Mouse (Mus musculus): ENCODE data around the gene Phactr2. TPM values are rescaled to one million over a fixed set of nuclear protein-coding genes. Genes with fewer than 3 reads are reported as not detected.

Phactr2 gene
- total and polyA plus RNA-seq, 3 experiments, result 0.08 to 0.49 (median 0.31) TPM

- H3K9ac ChIP-seq (ENCODE audit: insufficient read depth, low read depth), result no peak overlapping the region
- H3K79me2 ChIP-seq (replicated peaks; ENCODE audit: control insufficient read depth, extremely low read depth, insufficient read depth, poor library complexity, severe bottlenecking), result no peaks in the 10 kb centered on the region
- no peak for TF ChIP-seq RCOR1 (conservative IDR thresholded peaks at IDR 0.05; ENCODE audit: low read depth, low read length)
- no peak for TF ChIP-seq CHD2 (IDR thresholded peaks at IDR 0.05; ENCODE audit: low read length)
- TF ChIP-seq USF2 (conservative IDR thresholded peaks at IDR 0.05; ENCODE audit: low read depth, low read length), result no peak
- TF ChIP-seq KAT2A (IDR thresholded peaks at IDR 0.05; ENCODE audit: insufficient replicate concordance, low read length), result no peak
- no peak for TF ChIP-seq IRF4 (IDR thresholded peaks at IDR 0.05; ENCODE audit: low read depth, low read length)
- TF ChIP-seq EP300 (IDR thresholded peaks at IDR 0.05; ENCODE audit: low read length), result no peak
- TF ChIP-seq NELFE (IDR thresholded peaks at IDR 0.05; ENCODE audit: low read depth, low read length), result no peak
- TF ChIP-seq JUN (IDR thresholded peaks at IDR 0.05; ENCODE audit: insufficient read depth, low read depth, low read length), result no peak
- TF ChIP-seq HCFC1 (IDR thresholded peaks at IDR 0.05; ENCODE audit: low read depth, low read length), result no peak
- no peak for TF ChIP-seq PAX5 (IDR thresholded peaks at IDR 0.05; ENCODE audit: low read length)
- no peak for TF ChIP-seq SIN3A (IDR thresholded peaks at IDR 0.05; ENCODE audit: low read length)
- no peak for TF ChIP-seq ZMIZ1 (IDR thresholded peaks at IDR 0.05; ENCODE audit: low read depth, low read length)
Observed at GRCm38 (mm10) chr10:13274699-13275098, 199.5 kb downstream of the Phactr2 start.

GRCm38 (mm10) chr10:13273756-13274155 is 200.5 kb downstream of the Phactr2 start:
- peak; percentile 6 for DNase-seq (ENCODE audit: extremely low read depth)
- in situ Hi-C loops (cut with MboI; ENCODE audit: low pct_ligation_motif_present, low pct_unique_long_range_greater_than_20kb, low sequenced_read_pairs) (no loop called here), dilution Hi-C loops (cut with MboI; ENCODE audit: extremely low pct_ligation_motif_present, extremely low pct_unique_long_range_greater_than_20kb, low sequenced_read_pairs) (no loop called here)
- H3K36me3 ChIP-seq (replicated peaks in 1 of 2; ENCODE audit: control insufficient read depth in 1 of 2, insufficient read depth in 1 of 2, low read length in 1 of 2), result no peaks in the 10 kb centered on the region
- no peak overlapping the region for H3K9ac ChIP-seq (ENCODE audit: insufficient read depth, low read depth)
- no peak overlapping the region for H3K4me2 ChIP-seq (ENCODE audit: insufficient read depth, low read depth, poor library complexity, severe bottlenecking)
- H3K4me1 ChIP-seq (ENCODE audit: control insufficient read depth in 1 of 2, insufficient read depth in 2 of 2), result peaks cover 0 to 5% of the 10 kb centered on the region in 2 experiments; a peak in 1 of 4 replicates
- H3K9me3 ChIP-seq (replicated peaks; ENCODE audit: low read length), result no peaks in the 10 kb centered on the region
- no peak overlapping the region for H3K27ac ChIP-seq (ENCODE audit: insufficient read depth, low read depth)
- no peaks in the 10 kb centered on the region for H3K27me3 ChIP-seq (replicated peaks)
- H3K79me2 ChIP-seq (replicated peaks; ENCODE audit: control insufficient read depth, extremely low read depth, insufficient read depth, poor library complexity, severe bottlenecking), result no peaks in the 10 kb centered on the region
- no peak for TF ChIP-seq RCOR1 (conservative IDR thresholded peaks at IDR 0.05; ENCODE audit: low read depth, low read length)
- TF ChIP-seq ZKSCAN1 (IDR thresholded peaks at IDR 0.05; ENCODE audit: borderline replicate concordance, low read depth, low read length), result no peak
- no peak for TF ChIP-seq GABPA (IDR thresholded peaks at IDR 0.05; ENCODE audit: insufficient replicate concordance, low read depth, low read length)
- H3K4me3 ChIP-seq (replicated peaks in 1 of 3; ENCODE audit: low read depth in 2 of 3, low read length in 2 of 3, poor library complexity in 1 of 3), result no peak overlapping the region

More at GRCm38 (mm10) chr10:13274699-13275098, 199.5 kb downstream of the Phactr2 start:
- no peak for DNase-seq (ENCODE audit: extremely low read depth)
- H3K9me3 ChIP-seq (replicated peaks; ENCODE audit: low read length), result no peaks in the 10 kb centered on the region
- no peak overlapping the region for H3K27ac ChIP-seq (ENCODE audit: insufficient read depth, low read depth)
- in situ Hi-C loops (cut with MboI; ENCODE audit: low pct_ligation_motif_present, low pct_unique_long_range_greater_than_20kb, low sequenced_read_pairs), result no loop called here
- H3K4me2 ChIP-seq (ENCODE audit: insufficient read depth, low read depth, poor library complexity, severe bottlenecking), result no peak overlapping the region
- H3K4me1 ChIP-seq (ENCODE audit: control insufficient read depth in 1 of 2, insufficient read depth in 2 of 2), result peaks cover 0 to 5% of the 10 kb centered on the region in 2 experiments; a peak in 1 of 4 replicates
- H3K27me3 ChIP-seq (replicated peaks), result no peaks in the 10 kb centered on the region
- H3K36me3 ChIP-seq (replicated peaks in 1 of 2; ENCODE audit: control insufficient read depth in 1 of 2, insufficient read depth in 1 of 2, low read length in 1 of 2), result no peaks in the 10 kb centered on the region
- no peak overlapping the region for H3K4me3 ChIP-seq (replicated peaks in 1 of 3; ENCODE audit: low read depth in 2 of 3, low read length in 2 of 3, poor library complexity in 1 of 3)
- dilution Hi-C loops (cut with MboI; ENCODE audit: extremely low pct_ligation_motif_present, extremely low pct_unique_long_range_greater_than_20kb, low sequenced_read_pairs), result no loop called here

- no peaks in the 10 kb centered on the region for H3K9me3 ChIP-seq (replicated peaks; ENCODE audit: low read length)
- H3K9ac ChIP-seq (ENCODE audit: insufficient read depth, low read depth), result no peak overlapping the region
- H3K4me3 ChIP-seq (replicated peaks in 1 of 3; ENCODE audit: low read depth in 2 of 3, low read length in 2 of 3, poor library complexity in 1 of 3), result no peak overlapping the region
- DNase-seq (ENCODE audit: extremely low read depth), result no peak
- no peaks in the 10 kb centered on the region for H3K36me3 ChIP-seq (replicated peaks in 1 of 2; ENCODE audit: control insufficient read depth in 1 of 2, insufficient read depth in 1 of 2, low read length in 1 of 2)
- H3K27ac ChIP-seq (ENCODE audit: insufficient read depth, low read depth), result no peak overlapping the region
- TF ChIP-seq TBP (conservative IDR thresholded peaks at IDR 0.05; ENCODE audit: low read depth, low read length), result no peak
- no peak for TF ChIP-seq ZNF384 (IDR thresholded peaks at IDR 0.05; ENCODE audit: low read depth, low read length)
- TF ChIP-seq GABPA (IDR thresholded peaks at IDR 0.05; ENCODE audit: insufficient replicate concordance, low read depth, low read length), result no peak
- no peaks in the 10 kb centered on the region for H3K79me2 ChIP-seq (replicated peaks; ENCODE audit: control insufficient read depth, extremely low read depth, insufficient read depth, poor library complexity, severe bottlenecking)
- H3K4me1 ChIP-seq (ENCODE audit: control insufficient read depth in 1 of 2, insufficient read depth in 2 of 2), result peaks cover 0 to 5% of the 10 kb centered on the region in 2 experiments; a peak in 1 of 4 replicates
- in situ Hi-C loops (cut with MboI; ENCODE audit: low pct_ligation_motif_present, low pct_unique_long_range_greater_than_20kb, low sequenced_read_pairs) (no loop called here), dilution Hi-C loops (cut with MboI; ENCODE audit: extremely low pct_ligation_motif_present, extremely low pct_unique_long_range_greater_than_20kb, low sequenced_read_pairs) (no loop called here)
- no peaks in the 10 kb centered on the region for H3K27me3 ChIP-seq (replicated peaks)
- H3K4me2 ChIP-seq (ENCODE audit: insufficient read depth, low read depth, poor library complexity, severe bottlenecking), result no peak overlapping the region
Observed at GRCm38 (mm10) chr10:13271716-13272115, 202.5 kb downstream of the Phactr2 start.
